Mouse (Mus musculus) T-cell, adult 2 months (primary cell): ENCODE results near the gene Chrng.

Source experiments
- DNase-seq: peaks from one replicate; pipeline ENCODE4 v3.0.0; 2022; ENCODE audit warnings: low spot score

The Chrng gene

DNA sequence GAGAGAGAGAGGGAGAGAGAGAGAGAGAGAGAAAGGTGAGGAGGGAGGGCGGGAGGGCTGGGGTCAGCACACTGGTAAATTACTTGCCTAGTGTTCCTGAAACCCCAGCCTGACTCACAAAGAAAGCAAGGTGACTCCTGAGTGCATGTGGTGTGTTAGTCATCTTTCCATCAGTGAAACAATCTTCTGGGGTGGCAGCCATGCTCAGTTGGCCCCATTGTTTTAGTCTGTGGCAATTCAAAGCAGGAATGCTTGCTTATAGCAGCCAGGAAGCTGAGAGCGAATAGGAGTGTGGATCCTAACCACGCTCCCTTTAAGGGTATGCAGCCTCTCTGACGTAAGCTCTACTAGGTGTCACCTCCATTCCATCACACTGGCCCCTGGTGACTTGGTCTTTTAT is 50.7 kb downstream of the Chrng start:
- DNase-seq = no peak

DNA sequence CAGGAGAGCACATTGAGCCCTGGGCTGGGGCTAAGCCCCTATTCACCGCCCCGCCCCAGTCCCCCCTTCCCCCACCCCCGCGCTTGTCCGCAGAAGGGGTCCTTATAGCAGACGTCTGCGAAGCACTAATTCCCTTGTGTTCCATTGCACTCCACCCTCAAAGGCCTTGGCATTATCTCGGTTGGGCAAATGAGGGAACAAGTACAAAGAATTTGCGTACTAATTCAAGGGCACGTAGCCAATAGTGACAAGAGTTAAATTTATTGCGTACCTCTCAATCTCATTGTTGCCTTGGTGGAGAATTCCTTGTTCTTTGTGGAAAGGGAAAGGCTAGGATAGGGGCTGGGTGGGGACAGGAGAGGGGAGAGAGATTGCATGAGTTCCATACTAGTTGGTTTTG is 53.2 kb downstream of the Chrng start:
- no peak for DNase-seq

DNA sequence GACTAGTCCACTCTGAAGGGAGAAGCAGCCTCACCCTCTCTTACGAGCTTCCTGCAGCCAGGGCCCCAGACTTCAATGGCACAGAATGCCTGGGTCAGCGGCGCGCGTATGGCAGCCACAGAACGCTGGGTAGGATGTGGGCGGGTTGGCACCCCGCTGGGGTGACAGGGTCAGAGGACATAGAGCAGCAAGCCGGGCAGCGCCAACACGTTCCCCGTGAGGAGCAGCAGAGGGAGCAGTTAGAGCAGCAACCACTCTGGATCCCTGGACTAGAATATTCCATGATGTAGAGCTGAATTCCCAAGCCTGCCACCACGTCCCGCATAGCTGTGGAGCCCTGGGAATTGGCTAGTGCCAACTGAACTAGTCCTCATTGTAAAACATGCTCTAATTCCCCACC is 54.0 kb downstream of the Chrng start:
- DNase-seq = no peak

DNA sequence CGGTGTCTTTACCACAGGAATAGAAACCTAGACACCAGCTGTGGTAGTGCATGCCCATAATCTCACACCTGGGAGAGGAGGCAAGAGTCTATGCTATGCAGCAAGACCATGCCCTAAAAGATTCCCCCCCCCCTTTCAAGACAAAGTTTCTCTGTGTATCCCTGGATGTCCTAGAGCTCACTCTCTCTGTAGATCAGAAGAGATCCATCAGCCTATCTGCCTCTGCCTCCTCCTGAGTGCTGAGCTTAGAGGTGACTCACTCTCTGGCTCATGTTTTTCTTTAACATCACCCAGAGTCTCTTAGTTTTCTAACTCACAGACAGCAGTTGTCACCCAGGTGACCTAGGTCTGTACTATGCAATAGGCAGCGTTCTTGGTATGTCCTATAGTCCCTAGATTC is 54.9 kb downstream of the Chrng start:
- DNase-seq = no peak
